8 mouse cellular contexts compared by ENCODE assay signal in the genomic region with DNA sequence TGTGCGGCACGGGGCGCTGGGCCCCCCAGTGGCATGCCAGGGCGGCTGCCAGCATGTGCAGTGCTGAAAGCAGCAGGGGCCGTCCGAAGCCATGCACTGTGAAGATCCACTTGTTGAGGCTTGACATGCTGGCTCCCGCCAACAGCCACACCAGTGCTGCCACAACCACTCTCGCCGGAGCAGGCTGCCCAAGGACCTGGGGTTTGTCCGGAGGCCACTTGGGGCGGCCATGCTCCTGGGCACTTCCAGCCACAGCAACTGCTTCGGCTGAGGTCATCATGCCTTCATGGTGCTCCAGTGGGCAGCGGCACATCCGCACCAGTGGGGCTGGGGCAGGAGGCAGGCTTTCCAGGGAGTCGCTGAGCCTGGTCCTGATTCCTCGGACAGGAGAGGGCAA. TPM values are rescaled to one million over a fixed set of nuclear protein-coding genes. Genes with fewer than 3 reads are reported as not detected.
DNase-seq lines count a peak whose midpoint lies in the region; ATAC-seq and TF ChIP-seq lines count a peak whose summit lies in the region.

No protein-coding gene starts in this region.

- peak overlapping the region; percentile 37 for H3K9ac ChIP-seq in kidney, embryonic 15.5 days
- H3K9ac ChIP-seq in lung, embryonic 15.5 days = peak overlapping the region; percentile 51

- peak overlapping the region; percentile 60; the same call in 1 of the 2 replicates for H3K4me3 ChIP-seq in spleen, adult 2 months (ENCODE audit: extremely low read depth, insufficient read depth, insufficient read length)
- H3K4me3 ChIP-seq in kidney, embryonic 15.5 days (replicated peaks) = peak overlapping the region; percentile 66
- peak overlapping the region; percentile 64 for H3K4me3 ChIP-seq in lung, embryonic 15.5 days

- peaks cover 5% of the 10 kb centered on the region; the same call in 1 of the 2 replicates for H3K27me3 ChIP-seq in spleen, adult 2 months (ENCODE audit: control insufficient read depth, insufficient read depth, low read length)
- H3K27me3 ChIP-seq in kidney, embryonic 15.5 days = peaks cover 17% of the 10 kb centered on the region
- peaks cover 9% of the 10 kb centered on the region; the same call in 1 of the 2 replicates for H3K27me3 ChIP-seq in lung, embryonic 15.5 days

- H3K9me3 ChIP-seq in kidney, embryonic 15.5 days (replicated peaks) = no peaks in the 10 kb centered on the region
- H3K9me3 ChIP-seq in lung, embryonic 15.5 days = no peaks in the 10 kb centered on the region

- peak overlapping the region; percentile 94 for H3K4me2 ChIP-seq in kidney, embryonic 15.5 days
- peak overlapping the region; percentile 95 for H3K4me2 ChIP-seq in lung, embryonic 15.5 days

- H3K36me3 ChIP-seq in spleen, adult 2 months (ENCODE audit: control insufficient read depth, insufficient read depth, low read length) = no peaks in the 10 kb centered on the region
- peaks cover 3% of the 10 kb centered on the region; the same call in 1 of the 2 replicates for H3K36me3 ChIP-seq in kidney, embryonic 15.5 days
- H3K36me3 ChIP-seq in lung, embryonic 15.5 days = 0 out of 2 replicates have a peak, but pooled peaks cover 3% of the 10 kb centered on the region

- TF ChIP-seq POLR2A in spleen, adult 2 months (IDR thresholded peaks at IDR 0.05; ENCODE audit: low read depth, low read length) = no peak

- H3K27ac ChIP-seq in spleen, adult 2 months (ENCODE audit: insufficient read depth, low read length) = no peak overlapping the region
- H3K27ac ChIP-seq in kidney, embryonic 15.5 days = no peak overlapping the region
- H3K27ac ChIP-seq in lung, embryonic 15.5 days = peak overlapping the region; percentile 67; the same call in 1 of the 2 replicates

- H3K4me1 ChIP-seq in spleen, adult 2 months (ENCODE audit: control insufficient read depth, insufficient read depth, insufficient read length) = peaks cover 5% of the 10 kb centered on the region
- H3K4me1 ChIP-seq in kidney, embryonic 15.5 days = peaks cover 42% of the 10 kb centered on the region
- H3K4me1 ChIP-seq in lung, embryonic 15.5 days = peaks cover 38% of the 10 kb centered on the region

- no peak for DNase-seq in spleen, adult 2 months (ENCODE audit: low read depth in 1 of 2, low spot score in 2 of 2)
- no peak for DNase-seq in spleen, postnatal 36 days (ENCODE audit: low spot score in 2 of 2)
- peak; percentile 62 for DNase-seq in cerebellum, adult 9-10 months
- DNase-seq in gastrocnemius, adult 8-10 months (ENCODE audit: low spot score in 2 of 2) = peak; percentile 27 to 29
- peak; percentile 55 for DNase-seq in retina, postnatal 1 day

- peak; percentile 7 for ATAC-seq in kidney, embryonic 15.5 days (replicated peaks; ENCODE audit: low FRiP score)
- ATAC-seq in lung, embryonic 15.5 days (ENCODE audit: borderline replicate concordance, extremely low read depth, low FRiP score, low TSS enrichment) = no peak
- ATAC-seq in monocyte, adult 5-6 weeks (replicated peaks; ENCODE audit: insufficient number of reproducible peaks, low FRiP score, low TSS enrichment, poor library complexity, severe bottlenecking) = no peak

- WGBS in spleen, adult 2 months = 32% methylated on average over 16 of the region's 16 CpGs
- 1% methylated on average over 16 of the region's 16 CpGs for WGBS in kidney, embryonic 15.5 days
- 3% methylated on average over 16 of the region's 16 CpGs for WGBS in lung, embryonic 15.5 days

- no peak for TF ChIP-seq CTCF in spleen, adult 2 months (IDR thresholded peaks at IDR 0.05; ENCODE audit: extremely low read depth, insufficient read depth, insufficient read length, insufficient replicate concordance)

RNA-seq across cellular contexts. Expression of a gene that starts 1.6 kb away (rescaled TPM):
- polyA plus RNA-seq in spleen, adult 2 months (2012; rRNA removed) = 3.4 and 5.0 TPM in 2 replicates
- total RNA-seq in gastrocnemius, adult 8-10 months (2022) = 10 to 100 TPM; 19.5 to 24.6 (median 21.4) TPM
- 4.6 and 5.1 TPM in 2 replicates for polyA plus RNA-seq in kidney, embryonic 15.5 days (2015; fragmentation: Nextera tagmentation; extraction: Ambion mirVana)
- polyA plus RNA-seq in lung, embryonic 15.5 days (2015; fragmentation: Nextera tagmentation; extraction: Ambion mirVana) = 3.4 and 3.8 TPM in 2 replicates
- total RNA-seq in monocyte, adult 5-6 weeks (2017) = 7.2 to 8.1 TPM (median 7.8 TPM) in 3 replicates

RNA-seq across cellular contexts. Expression of a gene that starts 17.8 kb away (rescaled TPM):
- polyA plus RNA-seq in spleen, adult 2 months (2012; rRNA removed) = 0.44 and 0.48 TPM in 2 replicates
- 10 to 100 TPM in 3 of 4 experiments, 1 to 10 TPM in 1; 7.3 to 18.4 (median 14.0) TPM for total RNA-seq in gastrocnemius, adult 8-10 months (2022)
- 13.0 and 13.4 TPM in 2 replicates for polyA plus RNA-seq in kidney, embryonic 15.5 days (2015; fragmentation: Nextera tagmentation; extraction: Ambion mirVana)
- 9.8 and 10.2 TPM in 2 replicates for polyA plus RNA-seq in lung, embryonic 15.5 days (2015; fragmentation: Nextera tagmentation; extraction: Ambion mirVana)
- 0.29 to 1.8 TPM (median 0.57 TPM) in 3 replicates for total RNA-seq in monocyte, adult 5-6 weeks (2017)

RNA-seq across cellular contexts. Expression of a gene that starts 18.0 kb away (rescaled TPM):
- polyA plus RNA-seq in spleen, adult 2 months (2012; rRNA removed) = 0.02 TPM in 1 of 2 replicates, not detected in the other
- total RNA-seq in gastrocnemius, adult 8-10 months (2022) = under 1 TPM; 0.11 to 0.36 (median 0.15) TPM
- 0.49 and 0.64 TPM in 2 replicates for polyA plus RNA-seq in kidney, embryonic 15.5 days (2015; fragmentation: Nextera tagmentation; extraction: Ambion mirVana)
- 0.37 and 0.39 TPM in 2 replicates for polyA plus RNA-seq in lung, embryonic 15.5 days (2015; fragmentation: Nextera tagmentation; extraction: Ambion mirVana)
- not detected in 3 replicates for total RNA-seq in monocyte, adult 5-6 weeks (2017)

RNA-seq across cellular contexts. Expression of a gene that starts 19.1 kb away (rescaled TPM):
- 62.0 and 66.0 TPM in 2 replicates for polyA plus RNA-seq in spleen, adult 2 months (2012; rRNA removed)
- total RNA-seq in gastrocnemius, adult 8-10 months (2022) = 10 to 100 TPM; 11.6 to 17.3 (median 13.2) TPM
- 92.9 and 102 TPM in 2 replicates for polyA plus RNA-seq in kidney, embryonic 15.5 days (2015; fragmentation: Nextera tagmentation; extraction: Ambion mirVana)
- 47.7 and 52.1 TPM in 2 replicates for polyA plus RNA-seq in lung, embryonic 15.5 days (2015; fragmentation: Nextera tagmentation; extraction: Ambion mirVana)
- total RNA-seq in monocyte, adult 5-6 weeks (2017) = 35.6 to 51.2 TPM (median 43.7 TPM) in 3 replicates

RNA-seq across cellular contexts. Expression of a gene that starts 49.2 kb away (rescaled TPM):
- polyA plus RNA-seq in spleen, adult 2 months (2012; rRNA removed) = 0.05 and 0.06 TPM in 2 replicates
- total RNA-seq in gastrocnemius, adult 8-10 months (2022) = 1 to 10 TPM in 2 of 4 experiments, under 1 TPM in 2; 0.75 to 1.6 (median 1.0) TPM
- 0.78 and 0.91 TPM in 2 replicates for polyA plus RNA-seq in kidney, embryonic 15.5 days (2015; fragmentation: Nextera tagmentation; extraction: Ambion mirVana)
- polyA plus RNA-seq in lung, embryonic 15.5 days (2015; fragmentation: Nextera tagmentation; extraction: Ambion mirVana) = 0.20 and 0.34 TPM in 2 replicates
- not detected in 3 replicates for total RNA-seq in monocyte, adult 5-6 weeks (2017)

Comparison
In these comparisons a context has a peak if more than half of its experiments do, and no peak if none do; other contexts are left out.
1. DNase-seq: peak in cerebellum, adult 9-10 months (single experiment), gastrocnemius, adult 8-10 months (2 of 2) and retina, postnatal 1 day (single experiment); none in spleen, adult 2 months (0 of 2) and spleen, postnatal 36 days (0 of 2).
2. Peak in every context shown above with its lines, with median percentiles within 50 percentile points of each other: H3K4me3 ChIP-seq.